Mouse (Mus musculus) liver, embryonic 14.5 days (tissue): ENCODE measurements around the gene Ing4.

ENCODE experiments used
- CTCF ChIP-seq: IDR thresholded peaks from 2 replicates; pipeline ENCODE4 v1.5.1; 2016; ENCODE audit warnings: antibody characterized with exemption, low read depth, control low read depth
- EP300 ChIP-seq: IDR thresholded peaks from 2 replicates; pipeline ENCODE4 v1.6.1; 2016; ENCODE audit warnings: antibody characterized with exemption, low read depth

GRCm38 (mm10) chr6:125051237-125051636 lies 11.7 kb downstream of the Ing4 start:
- peak; percentile 64 for TF ChIP-seq CTCF
- no peak for TF ChIP-seq EP300
